Mouse (Mus musculus) gastrocnemius, postnatal 10 days (tissue): ENCODE measurements around the gene Col5a2. TPM values are rescaled to one million over a fixed set of nuclear protein-coding genes. Genes with fewer than 3 reads are reported as not detected.
A peak's percentile ranks its signal among the peaks of the same experiment; 100 is the strongest.
"Not testable (repeated sequence)": the region's sequence is repeated elsewhere in the genome, so short reads cannot be mapped to it uniquely, and the experiment has no call there.

Experiments
- DNase-seq: peaks from one replicate; pipeline ENCODE4 v3.0.0; 2021; ENCODE audit warnings: mixed read lengths
- long read RNA-seq, 2 experiments: library from polyadenylated mRNA; stranded (forward); transcript quantifications; one replicate each; pipeline ENCODE4 v2.0.0; 2021
- total RNA-seq, 2 experiments: library from RNA; stranded (reverse); gene quantifications; 2 replicates each; pipeline ENCODE4 v1.2.3; 2021

The Col5a2 gene
- total RNA-seq = 100 to 1,000 TPM; 161 to 231 TPM
- long read RNA-seq, experiment 1, full-length matches to known transcripts = 92 of 224 reads
- long read RNA-seq, experiment 1, partial matches to known transcripts = 124 of 224 reads
- long read RNA-seq, experiment 1, other reads (novel, unspliced or antisense) = 8 of 224 reads
- long read RNA-seq, experiment 2, full-length matches to known transcripts = 60 of 160 reads
- long read RNA-seq, experiment 2, partial matches to known transcripts = 91 of 160 reads
- long read RNA-seq, experiment 2, other reads (novel, unspliced or antisense) = 9 of 160 reads

- peak; percentile 60 for DNase-seq
These were observed at the start of gene Col5a2 for GRCm38 (mm10) chr1:45502865-45503332. TSS of gene Col5a2 (minus strand) at chr1:45503282.

- no peak for DNase-seq
These were observed 47.4 kb upstream of the Col5a2 start for GRCm38 (mm10) chr1:45550531-45550930.

- no peak for DNase-seq
These were observed 38.8 kb upstream of the Col5a2 start for GRCm38 (mm10) chr1:45541888-45542287.

DNA sequence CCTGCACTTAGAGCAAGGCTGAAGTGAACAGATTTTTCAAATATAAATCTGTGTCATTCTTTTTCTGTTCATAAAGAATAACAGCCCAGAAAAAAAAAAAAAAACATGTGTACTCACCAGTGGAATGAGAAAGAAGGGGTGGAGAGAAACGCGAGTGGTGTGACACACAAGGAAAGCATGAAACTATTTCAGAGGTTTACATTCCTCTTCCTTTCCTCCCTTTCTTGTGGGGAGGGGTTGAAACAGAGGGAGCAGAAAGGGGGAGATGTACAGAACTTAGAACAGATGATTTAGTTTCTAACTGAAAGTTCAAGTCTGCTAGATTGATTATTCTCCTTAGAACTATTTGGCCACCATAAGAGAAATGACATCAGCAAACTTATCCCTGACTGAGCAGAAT, 38.1 kb upstream of the Col5a2 start:
- DNase-seq = no peak

DNA sequence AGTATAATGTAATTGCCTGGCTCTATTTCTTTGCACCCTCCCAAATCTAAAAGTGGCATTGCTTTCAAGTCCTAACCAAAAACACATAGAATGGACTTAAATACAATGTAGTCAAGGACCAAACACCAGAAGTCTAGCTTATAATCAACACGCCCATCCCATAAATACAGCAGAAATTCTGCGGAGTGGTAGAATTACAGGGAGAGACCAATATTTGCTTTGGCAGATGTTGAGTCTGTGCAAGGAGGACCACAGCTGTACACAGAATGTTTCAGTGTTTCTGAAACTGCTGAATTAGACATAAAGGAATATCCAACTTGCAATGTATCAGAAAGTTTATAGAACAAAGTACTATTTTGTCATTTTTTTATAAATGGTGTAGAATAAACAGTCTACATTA, 28.4 kb upstream of the Col5a2 start:
- DNase-seq = no peak

GRCm38 (mm10) chr1:45527476-45527875, 24.4 kb upstream of the Col5a2 start:
- DNase-seq = not testable (repeated sequence)

- DNase-seq = no peak
These were observed 20.5 kb upstream of the Col5a2 start for GRCm38 (mm10) chr1:45523601-45524000.

DNA sequence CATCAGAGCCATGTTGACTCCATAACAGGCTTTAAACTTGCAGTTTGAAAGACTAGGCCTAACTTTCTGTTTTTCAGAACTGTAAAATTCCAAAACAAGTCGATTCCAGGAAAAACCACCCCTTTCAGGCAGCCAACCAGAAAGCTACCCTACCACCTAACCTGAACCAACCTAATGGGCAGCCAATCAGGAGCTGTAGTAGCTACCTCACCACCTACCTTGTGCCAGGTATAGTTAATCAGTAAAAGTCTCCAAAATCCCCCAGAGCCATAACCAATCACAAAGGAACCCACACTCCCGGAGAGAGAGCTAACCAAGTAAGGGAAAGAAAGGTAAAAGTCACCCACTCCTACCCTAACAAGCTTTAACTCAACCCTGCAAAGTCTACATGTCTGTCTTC, 18.4 kb upstream of the Col5a2 start:
- DNase-seq = no peak

- DNase-seq = peak; percentile 17
These were observed 791 bp downstream of the Col5a2 start for GRCm38 (mm10) chr1:45502241-45502741.

GRCm38 (mm10) chr1:45501437-45501836, 1.6 kb downstream of the Col5a2 start:
- DNase-seq = no peak

- no peak for DNase-seq
These were observed 2.6 kb downstream of the Col5a2 start for GRCm38 (mm10) chr1:45500456-45500855.

DNA sequence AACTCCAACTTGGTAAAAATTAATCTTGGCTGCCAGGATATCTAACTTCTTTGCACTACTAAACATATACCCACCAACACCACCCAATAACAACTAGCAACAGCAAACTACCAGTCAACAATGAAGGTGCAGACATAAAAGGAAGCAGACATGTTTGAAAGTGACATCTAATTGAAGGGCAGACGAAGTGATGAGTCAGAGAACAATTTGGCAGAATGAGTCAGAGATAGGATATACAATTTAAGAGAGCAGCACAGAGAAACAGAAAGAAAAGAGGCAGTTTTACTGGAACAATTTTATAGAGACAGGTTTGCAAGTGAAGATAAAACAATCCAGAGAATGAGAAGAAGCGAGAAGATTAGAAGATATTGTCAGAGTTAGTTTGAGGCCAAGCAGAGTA, 8.1 kb downstream of the Col5a2 start:
- DNase-seq = no peak

DNA sequence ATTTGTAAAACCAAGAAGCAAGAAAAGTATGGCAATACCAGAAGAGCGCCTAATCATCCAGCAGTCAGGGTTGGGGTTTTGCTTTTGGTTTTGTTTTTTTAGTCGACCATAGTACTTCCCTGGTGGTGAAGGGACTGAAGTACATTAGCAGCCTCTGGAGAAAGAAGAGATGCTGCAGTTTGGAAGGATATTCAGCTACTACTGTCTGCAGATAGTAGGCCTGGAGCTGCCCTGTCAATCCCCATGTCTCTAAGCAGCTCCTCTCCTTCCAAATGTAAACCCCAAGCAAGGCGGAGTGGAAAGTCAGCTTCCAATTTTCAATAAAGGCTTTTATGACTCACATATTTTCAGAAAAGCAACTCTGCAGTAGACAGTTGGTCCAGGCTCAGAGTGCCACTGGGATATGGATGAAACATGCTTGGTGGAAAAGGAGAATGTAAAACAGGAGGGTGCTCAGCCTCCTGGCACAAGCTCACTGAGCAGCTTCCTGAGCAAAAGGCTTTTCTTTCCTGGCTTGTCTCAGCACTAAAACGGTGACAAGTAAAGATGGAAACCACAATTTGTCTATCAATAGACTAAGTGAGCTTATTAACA, 10.9 kb downstream of the Col5a2 start:
- DNase-seq = no peak

GRCm38 (mm10) chr1:45490451-45490850, 12.6 kb downstream of the Col5a2 start:
- no peak for DNase-seq

DNA sequence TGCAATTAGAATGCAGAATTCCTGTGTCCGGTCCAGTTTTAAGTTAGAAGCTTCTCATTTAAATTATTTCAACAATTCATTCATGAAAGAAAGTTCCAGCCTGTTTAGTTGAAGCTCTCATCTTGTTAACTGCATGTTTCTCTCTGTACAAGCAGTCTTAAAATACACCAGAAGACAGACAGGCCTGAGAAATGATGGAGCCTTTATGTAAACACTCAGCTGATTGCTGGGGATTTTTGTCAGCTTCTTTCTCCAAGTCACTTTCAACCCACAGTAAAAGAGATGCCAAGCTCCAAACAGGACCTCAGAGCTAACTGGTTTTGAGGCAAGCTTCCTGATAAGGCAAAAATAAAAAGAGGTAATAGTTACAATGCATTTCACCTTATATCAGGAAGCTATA, 14.8 kb downstream of the Col5a2 start:
- no peak for DNase-seq

GRCm38 (mm10) chr1:45483001-45483400, 20.1 kb downstream of the Col5a2 start:
- no peak for DNase-seq

DNA sequence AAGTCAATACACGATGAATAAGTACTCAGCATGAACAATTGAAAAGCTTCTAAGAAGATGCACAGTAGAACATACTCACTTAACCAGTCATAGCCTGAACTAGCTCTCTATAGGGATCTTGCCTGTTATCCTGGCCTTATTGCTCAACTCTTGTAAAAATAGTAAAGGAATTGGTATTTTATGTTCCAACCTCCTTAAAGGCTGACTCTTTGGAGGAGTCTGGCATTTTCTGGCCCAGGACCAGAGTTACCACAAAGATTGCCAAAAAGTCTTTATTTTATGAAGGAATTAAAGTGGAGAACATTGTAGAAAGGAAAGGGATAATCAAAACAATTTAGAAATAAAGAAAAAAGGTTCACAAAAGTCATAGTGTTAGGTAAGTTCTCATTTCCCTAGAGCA, 21.2 kb downstream of the Col5a2 start:
- DNase-seq = no peak

DNA sequence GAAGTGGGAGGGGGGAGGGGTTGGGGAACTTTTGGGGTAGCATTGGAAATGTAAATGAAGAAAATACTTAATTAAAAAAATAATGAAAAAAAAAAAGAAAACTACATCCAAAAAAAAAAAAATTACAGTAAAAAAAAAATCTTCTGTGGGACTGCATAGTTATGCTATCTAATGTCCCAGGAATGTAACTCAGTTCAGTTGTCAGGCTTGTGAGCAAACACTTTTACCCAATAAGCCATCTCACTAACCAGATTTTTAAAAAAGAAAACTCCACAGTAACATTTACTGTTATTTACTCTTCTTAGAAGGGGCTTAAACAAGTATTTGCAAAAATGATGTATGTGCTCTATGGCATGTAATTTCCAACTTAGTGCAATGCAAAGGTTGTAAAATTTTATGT, 24.0 kb downstream of the Col5a2 start:
- DNase-seq = no peak

DNA sequence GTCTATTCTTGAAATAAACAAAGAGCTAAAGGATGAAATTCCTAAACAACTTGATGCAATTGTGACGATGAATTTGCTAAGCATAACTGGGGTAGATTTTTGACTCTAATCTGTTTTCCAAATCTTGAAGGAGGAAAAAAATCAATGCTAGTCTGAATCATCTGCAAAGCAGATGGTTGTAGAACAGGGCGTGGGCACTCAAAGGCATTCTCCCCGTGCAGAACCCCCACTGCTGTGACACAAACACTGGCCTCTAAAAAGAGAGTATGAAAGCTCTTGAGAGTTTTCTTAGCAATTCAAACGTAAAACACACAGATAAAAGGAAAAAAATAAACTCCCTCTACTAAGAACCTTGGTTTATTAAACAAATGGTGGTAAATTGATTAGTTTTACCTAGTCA, 30.3 kb downstream of the Col5a2 start:
- no peak for DNase-seq

DNA sequence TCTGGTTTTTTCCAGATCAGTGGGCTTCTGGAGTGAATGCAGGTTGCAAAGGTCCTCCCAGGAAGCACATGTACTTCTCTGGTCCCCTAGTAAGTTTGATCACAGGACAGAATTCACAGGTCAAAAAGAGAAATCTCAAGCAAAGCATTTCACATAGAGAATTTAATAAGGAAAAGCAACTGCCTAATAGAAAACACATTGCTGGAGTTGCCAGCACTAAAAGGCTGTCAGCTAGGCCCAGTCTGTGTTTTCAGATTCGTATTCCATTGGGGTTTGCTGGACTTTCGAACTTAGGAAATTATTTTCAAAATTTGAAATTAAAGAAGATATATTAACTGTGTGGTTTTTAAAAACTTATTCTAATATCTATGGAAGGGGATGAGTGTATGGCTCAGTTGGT, 42.3 kb downstream of the Col5a2 start:
- no peak for DNase-seq

GRCm38 (mm10) chr1:45455763-45456162, 47.3 kb downstream of the Col5a2 start:
- DNase-seq = no peak

- no peak for DNase-seq
These were observed 54.2 kb downstream of the Col5a2 start for GRCm38 (mm10) chr1:45448856-45449255.

DNA sequence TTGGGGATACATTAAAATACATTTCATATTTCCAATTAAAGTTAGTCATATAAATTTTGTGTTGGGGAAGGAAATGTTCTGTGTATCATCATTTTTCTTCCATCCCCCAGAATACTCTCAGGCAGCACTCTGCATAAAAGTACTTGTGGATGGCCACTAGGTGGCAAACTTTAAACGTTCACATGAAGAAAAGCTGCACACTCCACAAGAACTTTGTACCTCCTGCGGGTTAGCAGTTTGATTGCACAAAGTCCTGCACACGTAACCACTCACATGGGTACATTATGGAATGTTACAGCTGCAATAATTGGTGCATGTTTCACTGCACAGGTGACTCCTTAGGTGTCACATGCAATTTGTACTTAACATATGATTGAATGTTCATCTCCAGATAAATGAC, 71.2 kb downstream of the Col5a2 start:
- DNase-seq = peak; percentile 9

DNA sequence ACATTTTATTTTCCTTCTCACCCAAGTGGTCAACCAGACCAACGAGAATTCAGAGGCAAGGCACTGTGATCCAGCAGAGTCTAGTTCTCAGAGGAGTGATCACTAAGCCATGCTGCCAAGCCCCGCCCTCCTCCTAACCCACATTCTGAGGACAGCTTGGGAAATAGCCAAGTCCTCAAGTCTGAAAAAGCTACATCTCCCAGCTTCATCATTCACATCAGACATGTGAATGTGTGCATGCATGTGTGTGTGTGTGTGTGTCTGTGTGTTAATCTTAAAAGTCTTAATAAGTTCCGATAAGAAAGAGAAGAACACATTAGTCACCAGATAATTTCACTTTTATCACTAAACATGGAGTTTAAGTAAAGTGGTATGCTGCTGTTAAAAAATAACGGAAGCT, 72.6 kb downstream of the Col5a2 start:
- DNase-seq = peak; percentile 60
